Mouse (Mus musculus) E14TG2a.4 (cell line): Measurements from ENCODE around the gene Rin3.

Source experiments
- H3K27me3 ChIP-seq: 2 replicates; pipeline ENCODE4 v1.6.1; 2014; ENCODE audit warnings: low read length, control low read depth; ENCODE audit not compliant: insufficient read depth
- H3K36me3 ChIP-seq: 2 replicates; pipeline ENCODE4 v1.6.1; 2014; ENCODE audit warnings: low read length, control low read depth; ENCODE audit not compliant: insufficient read depth
- H3K4me1 ChIP-seq: replicated peaks from 2 replicates; pipeline ENCODE4 v1.6.1; 2014; ENCODE audit warnings: low read depth, low read length, control low read depth
- H3K4me3 ChIP-seq: replicated peaks from 2 replicates; pipeline ENCODE4 v1.5.1; 2014; ENCODE audit warnings: mild to moderate bottlenecking, low read length
- H3K9me3 ChIP-seq: 2 replicates; pipeline ENCODE4 v1.6.1; 2014; ENCODE audit warnings: low read length, control low read depth
- CTCF ChIP-seq: conservative IDR thresholded peaks from 2 replicates; pipeline ENCODE4 v1.5.1; 2014; ENCODE audit warnings: low read length
- NANOG ChIP-seq: IDR thresholded peaks from 2 replicates; pipeline ENCODE4 v1.6.1; 2014; ENCODE audit warnings: borderline replicate concordance, low read length, mixed read lengths
- POU5F1 ChIP-seq: IDR thresholded peaks from 2 replicates; pipeline ENCODE4 v1.6.1; 2014; ENCODE audit warnings: low read length, borderline replicate concordance

Rin3 gene

DNA sequence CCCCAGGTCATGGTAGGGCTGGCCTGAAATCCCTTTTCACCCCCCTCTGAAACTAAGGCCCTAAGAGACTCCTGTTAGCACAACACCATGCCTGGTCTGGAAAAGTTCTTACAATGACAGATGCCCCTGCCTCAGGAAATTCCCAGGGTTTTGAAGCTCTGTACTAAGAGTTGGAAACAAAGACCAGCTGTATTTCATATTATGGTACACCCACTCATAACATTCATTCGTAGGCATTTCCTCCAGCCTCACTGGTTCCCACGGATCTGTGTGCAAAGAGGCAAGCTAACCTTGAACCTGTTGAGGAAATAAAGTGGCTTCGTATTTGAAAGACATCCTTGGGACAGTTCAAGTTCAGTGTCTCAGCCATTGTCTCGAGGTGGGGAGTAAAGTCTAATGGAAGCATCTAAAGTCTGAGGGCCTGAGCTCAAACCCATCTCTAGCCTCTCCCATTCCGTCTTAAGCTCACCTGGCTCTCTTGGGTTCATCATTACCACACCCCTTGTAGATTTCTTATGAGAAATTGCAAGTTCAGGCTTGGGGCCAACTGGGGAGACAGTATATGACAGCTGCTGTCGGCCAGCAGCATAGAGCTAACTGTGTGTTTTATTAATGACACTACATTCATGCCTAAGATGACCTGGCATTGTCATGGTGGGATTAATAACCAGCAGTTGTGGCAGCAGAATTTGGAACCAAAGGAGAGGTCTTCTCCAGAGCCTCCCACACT lies 41.5 kb downstream of the Rin3 start:
- Histone ChIP-seq H3K27me3 (no peaks in the 10 kb centered on the region), H3K4me1 (peaks cover 19% of the 10 kb centered on the region), H3K4me3 (no peak overlapping the region), H3K36me3 (no peaks in the 10 kb centered on the region), H3K9me3 (peaks cover 14% of the 10 kb centered on the region)
- TF ChIP-seq POU5F1 (no peak), NANOG (no peak), CTCF (no peak)

DNA sequence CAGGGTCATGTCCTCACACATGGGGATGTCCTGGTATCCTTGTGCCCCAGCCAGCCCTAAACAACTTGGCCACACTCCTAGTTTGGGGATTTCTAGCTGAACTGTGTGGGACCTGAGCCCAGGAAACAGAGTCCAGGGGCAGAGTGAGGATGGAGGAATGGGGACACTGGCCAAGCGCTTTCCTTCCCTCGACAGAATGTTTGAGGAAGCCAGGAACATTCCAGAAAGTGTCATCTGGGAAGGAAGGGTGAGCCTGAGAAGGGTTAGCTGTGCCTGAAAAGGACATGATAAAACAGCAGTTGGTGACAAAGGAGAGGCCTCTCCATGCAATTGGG lies 42.0 kb downstream of the Rin3 start:
- H3K4me3 ChIP-seq, result no peak overlapping the region
- TF ChIP-seq CTCF (no peak), NANOG (no peak), POU5F1 (no peak)
- H3K9me3 ChIP-seq, result peaks cover 16% of the 10 kb centered on the region
- no peaks in the 10 kb centered on the region for H3K36me3 ChIP-seq
- H3K27me3 ChIP-seq, result no peaks in the 10 kb centered on the region
- H3K4me1 ChIP-seq, result peaks cover 19% of the 10 kb centered on the region

DNA sequence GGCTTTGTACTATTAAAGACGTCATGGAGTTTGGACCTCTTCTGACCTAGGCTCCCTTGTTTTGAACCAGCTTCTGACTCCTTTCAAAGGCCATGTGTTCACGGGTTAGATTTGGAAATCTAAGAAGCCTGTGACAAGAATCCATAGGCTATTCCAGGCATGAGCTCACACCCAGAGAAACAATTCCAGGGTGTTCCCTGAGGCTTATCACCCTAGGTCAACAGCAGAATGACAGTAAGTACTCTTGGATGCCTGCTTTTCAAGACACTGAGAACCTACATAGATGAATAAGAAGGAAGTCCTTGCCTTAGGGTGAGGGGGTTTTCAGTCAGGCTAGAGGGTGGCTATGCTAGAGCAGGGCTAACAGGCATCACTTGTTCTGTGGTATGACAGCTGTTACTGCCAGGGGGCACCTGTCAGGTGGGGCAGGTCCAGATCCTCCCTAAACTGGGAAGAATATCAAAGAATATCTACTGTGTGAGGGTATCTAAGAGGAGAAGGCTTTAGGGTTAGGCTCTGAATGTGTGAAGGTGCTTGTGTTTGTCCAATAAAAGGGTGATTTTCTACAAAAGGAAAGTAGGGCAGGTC lies 44.0 kb downstream of the Rin3 start:
- Histone ChIP-seq H3K36me3 (no peaks in the 10 kb centered on the region), H3K9me3 (peaks cover 16% of the 10 kb centered on the region), H3K4me1 (peaks cover 19% of the 10 kb centered on the region), H3K4me3 (no peak overlapping the region), H3K27me3 (no peaks in the 10 kb centered on the region)
- TF ChIP-seq CTCF, result no peak
- peak; percentile 33; the same call in 1 of the 2 replicates for TF ChIP-seq NANOG

- TF ChIP-seq NANOG (no peak), POU5F1 (no peak), CTCF (no peak)
- Histone ChIP-seq H3K4me1 (peaks cover 19% of the 10 kb centered on the region), H3K9me3 (peaks cover 16% of the 10 kb centered on the region), H3K36me3 (no peaks in the 10 kb centered on the region), H3K4me3 (no peak overlapping the region), H3K27me3 (no peaks in the 10 kb centered on the region)
These were observed 44.7 kb downstream of the Rin3 start for GRCm38 (mm10) chr12:102327525-102327924.

DNA sequence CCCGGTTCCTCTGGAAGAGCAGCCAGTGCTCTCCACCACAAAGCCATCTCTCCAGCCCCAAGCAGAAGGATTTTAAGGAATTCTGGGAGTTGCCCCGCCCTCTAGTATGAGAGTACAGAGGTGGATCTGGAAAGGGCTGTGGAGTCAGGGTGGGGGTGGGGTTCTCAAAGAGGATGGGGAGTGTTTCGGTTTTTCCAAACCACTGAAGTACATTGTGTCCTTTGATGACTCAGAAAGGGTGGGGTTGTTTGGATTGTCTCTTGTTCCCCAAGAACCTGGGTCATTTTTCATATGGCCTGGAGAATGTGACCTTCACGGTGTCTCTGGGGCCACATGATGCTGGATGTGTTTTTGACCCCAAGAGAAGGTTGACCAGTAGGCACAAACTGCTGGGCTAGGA lies 45.2 kb downstream of the Rin3 start:
- TF ChIP-seq POU5F1 (no peak), NANOG (no peak; the same call in 1 of the 2 replicates), CTCF (no peak)
- peaks cover 19% of the 10 kb centered on the region for H3K4me1 ChIP-seq
- H3K36me3 ChIP-seq, result no peaks in the 10 kb centered on the region
- no peak overlapping the region for H3K4me3 ChIP-seq
- peaks cover 16% of the 10 kb centered on the region for H3K9me3 ChIP-seq
- H3K27me3 ChIP-seq, result no peaks in the 10 kb centered on the region

- peaks cover 16% of the 10 kb centered on the region for H3K9me3 ChIP-seq
- H3K36me3 ChIP-seq, result no peaks in the 10 kb centered on the region
- TF ChIP-seq POU5F1 (no peak), CTCF (no peak), NANOG (no peak)
- H3K4me3 ChIP-seq, result no peak overlapping the region
- peaks cover 19% of the 10 kb centered on the region for H3K4me1 ChIP-seq
- H3K27me3 ChIP-seq, result no peaks in the 10 kb centered on the region
These were observed 47.3 kb downstream of the Rin3 start for GRCm38 (mm10) chr12:102330188-102330587.

GRCm38 (mm10) chr12:102330731-102331130 lies 47.9 kb downstream of the Rin3 start:
- H3K4me3 ChIP-seq, result no peak overlapping the region
- no peaks in the 10 kb centered on the region for H3K36me3 ChIP-seq
- H3K4me1 ChIP-seq, result peaks cover 19% of the 10 kb centered on the region
- H3K9me3 ChIP-seq, result peaks cover 16% of the 10 kb centered on the region
- no peaks in the 10 kb centered on the region for H3K27me3 ChIP-seq
- TF ChIP-seq POU5F1, result no peak
- no peak for TF ChIP-seq CTCF
- TF ChIP-seq NANOG, result no peak

- Histone ChIP-seq H3K4me1 (peaks cover 7% of the 10 kb centered on the region), H3K36me3 (no peaks in the 10 kb centered on the region), H3K9me3 (peaks cover 19% of the 10 kb centered on the region), H3K27me3 (no peaks in the 10 kb centered on the region), H3K4me3 (no peak overlapping the region)
- TF ChIP-seq POU5F1, result no peak
- TF ChIP-seq NANOG, result no peak
- no peak for TF ChIP-seq CTCF
These were observed 50.3 kb downstream of the Rin3 start for GRCm38 (mm10) chr12:102333101-102333500.

DNA sequence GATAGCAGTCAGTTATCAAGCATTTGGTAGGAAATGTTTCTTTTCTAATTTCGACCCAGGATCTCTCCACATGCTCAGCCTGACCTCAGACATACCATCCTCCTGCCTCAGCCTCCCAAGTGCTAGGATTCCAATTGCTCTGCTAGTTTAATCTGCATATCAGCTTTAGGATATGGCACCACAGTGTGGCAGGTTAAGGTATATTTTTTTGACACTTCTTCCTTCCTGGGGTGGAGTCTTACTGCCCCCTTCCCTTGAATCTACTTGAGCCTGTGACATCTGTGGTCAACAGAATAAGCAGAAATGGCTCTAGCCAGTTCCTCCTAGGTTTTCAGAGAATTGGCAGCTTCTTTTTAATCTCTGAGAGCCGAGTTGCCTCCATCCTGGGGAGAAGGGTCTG lies 56.2 kb downstream of the Rin3 start:
- H3K27me3 ChIP-seq, result peaks cover 2% of the 10 kb centered on the region
- H3K36me3 ChIP-seq, result no peaks in the 10 kb centered on the region
- H3K4me3 ChIP-seq, result no peak overlapping the region
- TF ChIP-seq CTCF (0 out of 2 replicates have a peak, but pooled peaks have one; percentile 6), NANOG (no peak)
- H3K9me3 ChIP-seq, result peaks cover 5% of the 10 kb centered on the region; the same call in 1 of the 2 replicates
- H3K4me1 ChIP-seq, result no peaks in the 10 kb centered on the region
